Mouse (Mus musculus): ENCODE results near the gene Grm4. TPM values are rescaled to one million over a fixed set of nuclear protein-coding genes. Genes with fewer than 3 reads are reported as not detected.

The Grm4 gene
- not detected for polyA plus RNA-seq (2017; shearing (Covaris generic))

GRCm38 (mm10) chr17:27521303-27521702, at the start of gene Grm4:
Grm4 (minus strand) TSS chr17:27521403.

DNA sequence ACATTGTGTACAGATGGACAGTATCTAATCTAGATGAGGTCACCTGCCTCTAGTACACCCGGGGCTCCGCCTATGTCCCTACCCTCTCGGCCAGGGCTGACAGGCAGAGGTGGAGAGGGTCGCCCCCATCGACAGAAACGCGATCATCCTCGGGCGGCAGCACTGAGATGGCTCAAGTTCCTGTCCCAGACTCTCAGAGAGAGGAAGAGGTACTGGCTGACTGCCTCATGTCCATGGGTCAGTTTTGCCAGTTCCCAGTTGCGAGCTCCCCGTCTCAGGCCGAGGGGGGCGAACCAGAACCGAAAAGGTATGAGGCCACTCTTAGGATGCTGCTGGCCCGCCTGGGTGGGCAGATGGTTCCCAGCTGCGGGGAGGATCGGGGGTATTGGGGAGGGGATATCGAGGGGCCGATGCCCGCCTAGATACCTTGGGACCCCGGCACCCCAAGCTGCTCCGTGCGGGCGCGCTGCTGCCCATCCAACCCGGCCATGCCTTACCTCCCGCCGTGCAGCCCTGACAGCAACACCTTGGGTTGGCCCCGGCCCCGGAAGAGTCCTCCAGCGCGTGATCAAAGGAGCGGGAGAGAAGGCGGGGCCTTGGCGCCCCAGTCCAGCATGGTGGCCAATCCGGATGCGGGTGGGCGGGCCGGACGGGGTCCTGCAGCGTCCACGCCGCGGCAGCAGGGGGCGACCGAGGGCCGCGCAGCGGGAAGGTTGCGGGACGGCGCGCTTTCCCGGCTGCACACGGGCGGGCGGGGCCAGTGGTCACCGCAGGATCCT, 44.1 kb upstream of the Grm4 start, which contains the start of gene AI413582:
Gene AI413582 (minus strand): TSS at position 594 of the 779 bp plus-strand sequence.

GRCm38 (mm10) chr17:27556315-27557011, 35.3 kb upstream of the Grm4 start, which contains the start of gene Hmga1:
Hmga1 (plus strand) TSS chr17:27556497.

Other genes with a start within 250 kb of the Grm4 start
- 95.7 TPM for gene Hmga1, start 35.1 kb upstream of the Grm4 start, polyA plus RNA-seq (2017; shearing (Covaris generic))
- gene AI413582, start 44.4 kb upstream of the Grm4 start, polyA plus RNA-seq (2017; shearing (Covaris generic)) = 159 TPM
- gene Nudt3, start 102.1 kb upstream of the Grm4 start, polyA plus RNA-seq (2017; shearing (Covaris generic)) = 12.0 TPM
- gene RPS10-NUDT3, start 113.8 kb upstream of the Grm4 start, polyA plus RNA-seq (2017; shearing (Covaris generic)) = not detected
- gene Rps10, start 115.3 kb upstream of the Grm4 start, polyA plus RNA-seq (2017; shearing (Covaris generic)) = 1,378 TPM
- gene Pacsin1, start 134.1 kb upstream of the Grm4 start, polyA plus RNA-seq (2017; shearing (Covaris generic)) = 59.0 TPM
- gene Spdef, start 207.6 kb upstream of the Grm4 start, polyA plus RNA-seq (2017; shearing (Covaris generic)) = not detected

All from activated CD4-positive, CD25-positive, alpha-beta regulatory T cell, adult 9 weeks (primary cell).